Mouse (Mus musculus): Measurements from ENCODE around the gene Lcn5. TPM values are rescaled to one million over a fixed set of nuclear protein-coding genes. Genes with fewer than 3 reads are reported as not detected.
"Not testable (repeated sequence)": the region's sequence is repeated elsewhere in the genome, so short reads cannot be mapped to it uniquely, and the experiment has no call there.

Gene Lcn5
- total and polyA plus RNA-seq, 3 experiments, result not detected

- TF ChIP-seq TCF12 (IDR thresholded peaks at IDR 0.05; ENCODE audit: low read depth, low read length) (no peak), POLR2AphosphoS5 (IDR thresholded peaks at IDR 0.05; ENCODE audit: borderline replicate concordance, low read depth, low read length) (no peak), CHD1 (IDR thresholded peaks at IDR 0.05; ENCODE audit: low read depth, low read length) (no peak), KAT2A (conservative IDR thresholded peaks at IDR 0.05; ENCODE audit: low read depth, low read length) (no peak), MAZ (IDR thresholded peaks at IDR 0.05; ENCODE audit: low read depth, low read length) (no peak), MAX (IDR thresholded peaks at IDR 0.05; ENCODE audit: low read length) (no peak), BHLHE40 (IDR thresholded peaks at IDR 0.05; ENCODE audit: borderline replicate concordance, low read depth, low read length) (no peak), RCOR1 (IDR thresholded peaks at IDR 0.05; ENCODE audit: low read depth, low read length) (no peak), ZKSCAN1 (IDR thresholded peaks at IDR 0.05; ENCODE audit: low read depth, low read length) (no peak), UBTF (IDR thresholded peaks at IDR 0.05; ENCODE audit: borderline replicate concordance, insufficient read depth, low read depth, low read length) (no peak), HCFC1 (IDR thresholded peaks at IDR 0.05; ENCODE audit: low read depth, low read length) (no peak), GABPA (IDR thresholded peaks at IDR 0.05; ENCODE audit: low read depth, low read length) (no peak), NELFE (IDR thresholded peaks at IDR 0.05; ENCODE audit: low read depth, low read length) (no peak), ELF1 (IDR thresholded peaks at IDR 0.05; ENCODE audit: low read depth, low read length) (no peak), CTCF (IDR thresholded peaks at IDR 0.05 in 2 of 3, conservative IDR thresholded peaks at IDR 0.05 in 1 of 3; ENCODE audit: control insufficient read depth in 1 of 3, insufficient read depth in 1 of 3, low read depth in 2 of 3, low read length in 3 of 3, poor library complexity in 1 of 3, severe bottlenecking in 1 of 3) (no peak), SIN3A (IDR thresholded peaks at IDR 0.05; ENCODE audit: low read length) (no peak), ZC3H11A (IDR thresholded peaks at IDR 0.05; ENCODE audit: low read depth, low read length) (no peak), JUND (IDR thresholded peaks at IDR 0.05; ENCODE audit: low read depth, low read length) (no peak), ETS1 (IDR thresholded peaks at IDR 0.05; ENCODE audit: low read depth, low read length) (no peak)
- Histone ChIP-seq H3K27me3 (ENCODE audit: control insufficient read depth in 1 of 2, insufficient read depth in 2 of 2, low read length in 2 of 2) (peaks cover 0 to 2% of the 10 kb centered on the region in 2 experiments; a peak in 2 of 4 replicates), H3K9ac (ENCODE audit: control insufficient read depth, low read depth, low read length, poor library complexity, severe bottlenecking) (no peak overlapping the region), H3K4me1 (ENCODE audit: control insufficient read depth in 1 of 2, insufficient read depth in 2 of 2, low read length in 2 of 2) (no peaks in the 10 kb centered on the region), H3K36me3 (ENCODE audit: control insufficient read depth in 1 of 2, insufficient read depth in 2 of 2, low read length in 2 of 2) (no peaks in the 10 kb centered on the region), H3K4me3 (ENCODE audit: control insufficient read depth in 1 of 2, insufficient read depth in 1 of 2, low read depth in 2 of 2, low read length in 2 of 2) (no peak overlapping the region), H3K79me2 (ENCODE audit: control insufficient read depth, insufficient read depth, low read length, poor library complexity) (no peaks in the 10 kb centered on the region), H3K27ac (ENCODE audit: control insufficient read depth, low read depth, low read length) (no peak overlapping the region), H3K9me3 (replicated peaks; ENCODE audit: insufficient read depth, low read length) (no peaks in the 10 kb centered on the region)
- no peak for DNase-seq (ENCODE audit: low read depth, low spot score)
These were observed 50.4 kb downstream of the Lcn5 start for GRCm38 (mm10) chr2:25708121-25708520.

- DNase-seq (ENCODE audit: low read depth, low spot score); H3K4me1 ChIP-seq (ENCODE audit: control insufficient read depth in 1 of 2, insufficient read depth in 2 of 2, low read length in 2 of 2); H3K9ac ChIP-seq (ENCODE audit: control insufficient read depth, low read depth, low read length, poor library complexity, severe bottlenecking); H3K36me3 ChIP-seq (ENCODE audit: control insufficient read depth in 1 of 2, insufficient read depth in 2 of 2, low read length in 2 of 2); H3K79me2 ChIP-seq (ENCODE audit: control insufficient read depth, insufficient read depth, low read length, poor library complexity); H3K27me3 ChIP-seq (ENCODE audit: control insufficient read depth in 1 of 2, insufficient read depth in 2 of 2, low read length in 2 of 2); H3K4me3 ChIP-seq (ENCODE audit: control insufficient read depth in 1 of 2, insufficient read depth in 1 of 2, low read depth in 2 of 2, low read length in 2 of 2); H3K27ac ChIP-seq (ENCODE audit: control insufficient read depth, low read depth, low read length); H3K9me3 ChIP-seq (replicated peaks; ENCODE audit: insufficient read depth, low read length): not testable (repeated sequence)
These were observed 51.3 kb downstream of the Lcn5 start for GRCm38 (mm10) chr2:25709056-25709455.

- not testable (repeated sequence) for H3K27me3 ChIP-seq (ENCODE audit: control insufficient read depth in 1 of 2, insufficient read depth in 2 of 2, low read length in 2 of 2); H3K9ac ChIP-seq (ENCODE audit: control insufficient read depth, low read depth, low read length, poor library complexity, severe bottlenecking); DNase-seq (ENCODE audit: low read depth, low spot score); H3K27ac ChIP-seq (ENCODE audit: control insufficient read depth, low read depth, low read length); H3K36me3 ChIP-seq (ENCODE audit: control insufficient read depth in 1 of 2, insufficient read depth in 2 of 2, low read length in 2 of 2); H3K4me1 ChIP-seq (ENCODE audit: control insufficient read depth in 1 of 2, insufficient read depth in 2 of 2, low read length in 2 of 2); H3K9me3 ChIP-seq (replicated peaks; ENCODE audit: insufficient read depth, low read length); H3K79me2 ChIP-seq (ENCODE audit: control insufficient read depth, insufficient read depth, low read length, poor library complexity); H3K4me3 ChIP-seq (ENCODE audit: control insufficient read depth in 1 of 2, insufficient read depth in 1 of 2, low read depth in 2 of 2, low read length in 2 of 2)
These were observed 52.0 kb downstream of the Lcn5 start for GRCm38 (mm10) chr2:25709791-25710190.

Data from MEL (cell line).